Mouse (Mus musculus) neural tube, embryonic 10.5 days (tissue): ENCODE measurements at regions not wholly inside any gene's neighbourhood (a gene's known extent, or its start where the extent isn't known, plus 50 kb on each side); places are given as distances from the start of the nearest gene placed in this dataset.

Source experiments
- DNase-seq: peaks from one replicate; pipeline ENCODE4 v3.0.0-alpha.2; 2017; ENCODE audit warnings: low spot score; ENCODE audit errors: extremely low spot score

- DNase-seq: no peak
Observed at GRCm38 (mm10) chr9:120721451-120722123, 150.3 kb downstream of the Rpl14 start.

GRCm38 (mm10) chr9:120723026-120723425 is 151.8 kb downstream of the Rpl14 start:
- no peak for DNase-seq

- DNase-seq: no peak
Observed at GRCm38 (mm10) chr9:120731952-120732622, 160.8 kb downstream of the Rpl14 start.

- DNase-seq: peak; percentile 26
Observed at GRCm38 (mm10) chr9:120732650-120733293, 161.5 kb downstream of the Rpl14 start.

- DNase-seq: peak; percentile 41
Observed at GRCm38 (mm10) chr9:120733681-120734465, 162.6 kb downstream of the Rpl14 start.

GRCm38 (mm10) chr9:120735217-120735616 is 164.0 kb downstream of the Rpl14 start:
- DNase-seq: no peak

- DNase-seq: no peak
Observed at GRCm38 (mm10) chr9:120737956-120738355, 166.7 kb downstream of the Rpl14 start.

- peak; percentile 41 for DNase-seq
Observed at GRCm38 (mm10) chr9:120739199-120739952, 168.1 kb downstream of the Rpl14 start.

- no peak for DNase-seq
Observed at GRCm38 (mm10) chr9:120739953-120740524, 168.8 kb downstream of the Rpl14 start.

- DNase-seq: no peak
Observed at GRCm38 (mm10) chr9:120741521-120741920, 170.3 kb downstream of the Rpl14 start.

GRCm38 (mm10) chr9:120743455-120743854 is 172.2 kb downstream of the Rpl14 start:
- no peak for DNase-seq

- DNase-seq: no peak
Observed at GRCm38 (mm10) chr9:120745674-120746073, 174.4 kb downstream of the Rpl14 start.

- DNase-seq: no peak
Observed at GRCm38 (mm10) chr9:120750820-120751219, 178.2 kb upstream of the Ctnnb1 start.

- no peak for DNase-seq
Observed at GRCm38 (mm10) chr9:120751686-120752484, 177.1 kb upstream of the Ctnnb1 start.

- no peak for DNase-seq
Observed at GRCm38 (mm10) chr9:120754151-120754550, 174.9 kb upstream of the Ctnnb1 start.

- no peak for DNase-seq
Observed at GRCm38 (mm10) chr9:120755486-120755885, 173.5 kb upstream of the Ctnnb1 start.

- DNase-seq: no peak
Observed at GRCm38 (mm10) chr9:120758003-120758402, 171.0 kb upstream of the Ctnnb1 start.

- DNase-seq: no peak
Observed at GRCm38 (mm10) chr9:120758632-120759031, 170.4 kb upstream of the Ctnnb1 start.

GRCm38 (mm10) chr9:120759771-120760170 is 169.2 kb upstream of the Ctnnb1 start:
- no peak for DNase-seq

- no peak for DNase-seq
Observed at GRCm38 (mm10) chr9:120763802-120764201, 165.2 kb upstream of the Ctnnb1 start.
